In the genomic region with DNA sequence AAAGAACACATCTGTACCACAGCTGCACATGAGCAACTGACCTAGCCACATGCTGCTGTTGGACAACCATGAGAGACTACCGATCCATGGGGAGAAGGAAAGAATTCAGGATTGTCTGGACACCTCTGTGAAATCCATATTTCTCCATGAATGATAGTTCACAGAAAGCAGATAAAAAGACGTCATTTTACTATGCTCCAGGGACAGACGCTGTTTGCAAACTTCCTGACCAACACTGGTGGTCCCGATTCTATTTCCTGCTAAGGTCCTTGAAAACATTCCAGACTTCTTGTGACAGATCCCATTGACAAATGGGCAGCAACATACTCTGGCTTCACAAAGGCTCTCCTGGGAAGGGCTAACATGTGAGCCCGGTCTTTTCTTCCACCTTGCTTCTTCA, we compare ENCODE assay signal across 28 mouse cellular contexts.
DNase-seq lines count a peak whose midpoint lies in the region; ATAC-seq and TF ChIP-seq lines count a peak whose summit lies in the region.
"Had no signal": no experiment of that assay in that cellular context is flagged by ENCODE, and none has a peak within 500 bp of the region (broad histone marks: within the 10 kb centered on the region; RNA-seq: fewer than 3 reads in every experiment).

No protein-coding gene starts in this region.

- H3K9me3 ChIP-seq in kidney, postnatal 0 days (replicated peaks; ENCODE audit: low read length) = no peaks in the 10 kb centered on the region
- H3K9me3 ChIP-seq in lung, embryonic 14.5 days (ENCODE audit: low read depth, low read length) = no peaks in the 10 kb centered on the region
- H3K9me3 ChIP-seq in forebrain, embryonic 10.5 days = no peaks in the 10 kb centered on the region
- H3K9me3 ChIP-seq: embryonic facial prominence, embryonic 15.5 days; forebrain, embryonic 13.5 days had no signal

- DNase-seq in embryo, embryonic 10.5 days (ENCODE audit: low spot score) = peak; percentile 29
- DNase-seq in embryo, embryonic 9.5 days (ENCODE audit: extremely low spot score) = no peak
- DNase-seq in kidney, postnatal 0 days (ENCODE audit: low spot score) = peak; percentile 72
- DNase-seq in kidney, adult 8-10 months = no peak
- DNase-seq in lung, embryonic 14.5 days = peak; percentile 43
- no peak for DNase-seq in lung, adult 2 months
- peak; percentile 41 for DNase-seq in embryo, embryonic 11.5 days (ENCODE audit: low read depth, low spot score)
- DNase-seq in forebrain, embryonic 10.5 days (ENCODE audit: extremely low spot score, low spot score) = no peak
- DNase-seq: adrenal gland, adult 8-10 months; adrenal gland, postnatal 14 days; adrenal gland, postnatal 36 days; B cell, adult 2 months; cerebellum, adult 11-12 months; cerebellum, adult 2 months; cerebellum, adult 9-10 months; cerebellum, postnatal 10 days; cerebellum, postnatal 25 days; forebrain, postnatal 0 days had no signal

- no peak overlapping the region for H3K4me2 ChIP-seq in kidney, postnatal 0 days (ENCODE audit: low read length)
- no peak overlapping the region for H3K4me2 ChIP-seq in lung, embryonic 14.5 days
- H3K4me2 ChIP-seq: embryonic facial prominence, embryonic 13.5 days; embryonic facial prominence, embryonic 15.5 days; forebrain, embryonic 13.5 days; forebrain, embryonic 15.5 days had no signal

- H3K4me3 ChIP-seq in kidney, postnatal 0 days (replicated peaks; ENCODE audit: low read depth, low read length) = no peak overlapping the region
- no peak overlapping the region for H3K4me3 ChIP-seq in lung, embryonic 14.5 days (ENCODE audit: low read depth, low read length)
- H3K4me3 ChIP-seq in lung, adult 2 months (replicated peaks; ENCODE audit: extremely low read depth, low read depth, low read length) = no peak overlapping the region
- no peak overlapping the region for H3K4me3 ChIP-seq in forebrain, embryonic 10.5 days
- H3K4me3 ChIP-seq: embryonic facial prominence, embryonic 13.5 days; embryonic facial prominence, embryonic 15.5 days; erythroblast, embryonic 14.5 days; forebrain, embryonic 13.5 days; forebrain, embryonic 15.5 days had no signal

- H3K36me3 ChIP-seq in kidney, postnatal 0 days (ENCODE audit: insufficient read depth, low read length) = no peaks in the 10 kb centered on the region
- no peaks in the 10 kb centered on the region for H3K36me3 ChIP-seq in lung, embryonic 14.5 days (ENCODE audit: insufficient read depth)
- no peaks in the 10 kb centered on the region for H3K36me3 ChIP-seq in forebrain, embryonic 10.5 days (replicated peaks)
- H3K36me3 ChIP-seq: embryonic facial prominence, embryonic 13.5 days; embryonic facial prominence, embryonic 15.5 days; forebrain, embryonic 15.5 days; G1E had no signal

- TF ChIP-seq CTCF in kidney, postnatal 0 days (IDR thresholded peaks at IDR 0.05; ENCODE audit: low read depth) = no peak
- no peak for TF ChIP-seq CTCF in lung, embryonic 14.5 days (IDR thresholded peaks at IDR 0.05; ENCODE audit: low read depth)
- TF ChIP-seq CTCF in lung, adult 2 months (IDR thresholded peaks at IDR 0.05; ENCODE audit: insufficient read depth, low read length) = no peak

- 54% methylated on average over 5 of the region's 5 CpGs for WGBS in kidney, postnatal 0 days
- WGBS in lung, embryonic 14.5 days = 22% methylated on average over 5 of the region's 5 CpGs
- WGBS in lung, adult 2 months = 28% methylated on average over 5 of the region's 5 CpGs
- 91% methylated on average over 5 of the region's 5 CpGs for WGBS in forebrain, embryonic 10.5 days

- H3K9ac ChIP-seq in kidney, postnatal 0 days (ENCODE audit: low read depth, low read length) = no peak overlapping the region
- no peak overlapping the region for H3K9ac ChIP-seq in lung, embryonic 14.5 days
- H3K9ac ChIP-seq: embryonic facial prominence, embryonic 13.5 days; embryonic facial prominence, embryonic 15.5 days; forebrain, embryonic 13.5 days; forebrain, embryonic 15.5 days; forebrain, postnatal 0 days had no signal

- no peak for ATAC-seq in kidney, postnatal 0 days (replicated peaks; ENCODE audit: low FRiP score, low read depth)
- no peak for ATAC-seq in lung, embryonic 14.5 days (ENCODE audit: insufficient read depth)
- ATAC-seq: activated CD4-positive, CD25-positive, alpha-beta regulatory T cell, adult 4 months; CD4-positive, CD25-positive, alpha-beta regulatory T cell, adult 4 months; forebrain, embryonic 13.5 days; forebrain, embryonic 15.5 days; forebrain, postnatal 0 days; Patski had no signal

- H3K4me1 ChIP-seq in kidney, postnatal 0 days (replicated peaks; ENCODE audit: insufficient read depth, low read length) = no peaks in the 10 kb centered on the region
- H3K4me1 ChIP-seq in lung, embryonic 14.5 days (ENCODE audit: insufficient read depth) = no peaks in the 10 kb centered on the region
- no peaks in the 10 kb centered on the region for H3K4me1 ChIP-seq in lung, adult 2 months (ENCODE audit: control insufficient read depth, insufficient read depth, low read length)
- H3K4me1 ChIP-seq in forebrain, embryonic 10.5 days = peaks cover 13% of the 10 kb centered on the region
- H3K4me1 ChIP-seq: embryonic facial prominence, embryonic 15.5 days; forebrain, embryonic 13.5 days; forebrain, embryonic 15.5 days had no signal

- TF ChIP-seq POLR2A in lung, adult 2 months (IDR thresholded peaks at IDR 0.05; ENCODE audit: borderline replicate concordance, extremely low read depth, low read depth, low read length) = no peak

- H3K27ac ChIP-seq in kidney, postnatal 0 days = no peak overlapping the region
- no peak overlapping the region for H3K27ac ChIP-seq in lung, embryonic 14.5 days (ENCODE audit: low read depth)
- no peak overlapping the region for H3K27ac ChIP-seq in forebrain, embryonic 10.5 days
- H3K27ac ChIP-seq: embryonic facial prominence, embryonic 13.5 days; embryonic facial prominence, embryonic 15.5 days; forebrain, embryonic 13.5 days; forebrain, embryonic 15.5 days had no signal

- no peaks in the 10 kb centered on the region for H3K27me3 ChIP-seq in kidney, postnatal 0 days (ENCODE audit: insufficient read depth, low read length)
- H3K27me3 ChIP-seq in lung, embryonic 14.5 days (ENCODE audit: insufficient read depth, low read length) = no peaks in the 10 kb centered on the region
- no peaks in the 10 kb centered on the region for H3K27me3 ChIP-seq in forebrain, embryonic 10.5 days (ENCODE audit: poor library complexity, severe bottlenecking)
- H3K27me3 ChIP-seq: CH12.LX; embryonic facial prominence, embryonic 13.5 days; forebrain, embryonic 13.5 days; forebrain, embryonic 15.5 days had no signal

Comparison
In these comparisons a context has a peak if more than half of its experiments do, and no peak if none do; other contexts are left out.
1. DNase-seq: peak in embryo, embryonic 10.5 days (single experiment), kidney, postnatal 0 days (single experiment), lung, embryonic 14.5 days (single experiment) and embryo, embryonic 11.5 days (single experiment); none in embryo, embryonic 9.5 days (single experiment), kidney, adult 8-10 months (0 of 2), lung, adult 2 months (single experiment) and forebrain, embryonic 10.5 days (single experiment).